8 mouse cellular contexts compared by ENCODE assay signal in the genomic region with DNA sequence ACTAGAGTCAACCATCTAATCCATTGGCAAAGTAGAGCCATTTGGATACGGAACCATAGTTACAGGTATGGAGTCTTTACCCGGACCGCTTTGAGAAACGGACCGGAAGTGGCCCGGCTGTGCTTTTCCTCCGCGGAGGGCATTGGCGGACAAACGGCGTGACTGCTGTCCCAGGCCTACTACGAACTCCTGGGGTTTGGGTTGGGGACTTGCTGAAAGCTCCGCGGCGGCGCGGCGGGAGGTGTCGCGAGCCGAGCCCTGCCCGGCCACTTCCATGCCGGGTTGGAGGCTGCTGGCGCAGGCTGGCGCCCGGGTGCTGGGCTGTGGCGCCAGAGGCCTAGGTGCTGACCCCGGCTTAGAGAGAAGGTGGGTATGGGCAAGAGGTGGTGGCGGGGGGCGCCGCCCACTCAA. TPM values are rescaled to one million over a fixed set of nuclear protein-coding genes. Genes with fewer than 3 reads are reported as not detected.
DNase-seq lines count a peak whose midpoint lies in the region; ATAC-seq lines count a peak whose summit lies in the region.

Gene Mrpl3, plus strand, starts transcription at position 93 of the 411 bp plus-strand sequence.

- peak within 1 kb of the TSS; percentile 72 for H3K27ac ChIP-seq in brown adipose tissue, adult 24 weeks (replicated peaks; ENCODE audit: low read depth, low read length)
- H3K27ac ChIP-seq in heart, embryonic 14.5 days (replicated peaks in 1 of 2; ENCODE audit: control insufficient read depth in 1 of 2, insufficient read depth in 1 of 2, low read depth in 2 of 2, low read length in 2 of 2): peak within 1 kb of the TSS; percentile 83 to 87
- peak within 1 kb of the TSS; percentile 49; the same call in 1 of the 2 replicates for H3K27ac ChIP-seq in liver, embryonic 13.5 days
- H3K27ac ChIP-seq in stomach, embryonic 16.5 days (ENCODE audit: low read length): peak within 1 kb of the TSS; percentile 58; the same call in 1 of the 2 replicates

- peak within 1 kb of the TSS; percentile 92 for H3K4me3 ChIP-seq in brown adipose tissue, adult 24 weeks (ENCODE audit: insufficient read depth, low read depth, low read length)
- H3K4me3 ChIP-seq in heart, embryonic 14.5 days (ENCODE audit: control insufficient read depth in 1 of 2, insufficient read depth in 1 of 2, low read depth in 1 of 2, low read length in 2 of 2): peak within 1 kb of the TSS; percentile 91 to 93
- peak within 1 kb of the TSS; percentile 94 for H3K4me3 ChIP-seq in liver, embryonic 13.5 days (replicated peaks)
- H3K4me3 ChIP-seq in stomach, embryonic 16.5 days (replicated peaks; ENCODE audit: low read length): peak within 1 kb of the TSS; percentile 82

- no peaks in the 10 kb centered on the region for H3K9me3 ChIP-seq in heart, embryonic 14.5 days (ENCODE audit: control insufficient read depth, low read length)
- H3K9me3 ChIP-seq in liver, embryonic 13.5 days (replicated peaks): no peaks in the 10 kb centered on the region
- H3K9me3 ChIP-seq in stomach, embryonic 16.5 days (replicated peaks; ENCODE audit: control insufficient read depth, low read length): no peaks in the 10 kb centered on the region

- H3K27me3 ChIP-seq in heart, embryonic 14.5 days (ENCODE audit: control insufficient read depth, insufficient read depth, low read length): no peaks in the 10 kb centered on the region; the same call in 1 of the 2 replicates
- no peaks in the 10 kb centered on the region for H3K27me3 ChIP-seq in liver, embryonic 13.5 days
- no peaks in the 10 kb centered on the region for H3K27me3 ChIP-seq in stomach, embryonic 16.5 days (ENCODE audit: control insufficient read depth, insufficient read depth, low read length)

- H3K9ac ChIP-seq in heart, embryonic 14.5 days (ENCODE audit: low read length): peak within 1 kb of the TSS; percentile 97
- H3K9ac ChIP-seq in liver, embryonic 13.5 days: peak within 1 kb of the TSS; percentile 93
- H3K9ac ChIP-seq in stomach, embryonic 16.5 days (ENCODE audit: low read length): peak within 1 kb of the TSS; percentile 92

- DNase-seq in CD4-positive, CD25-positive, alpha-beta regulatory T cell, adult 2 months (ENCODE audit: low read depth, low spot score): peak; percentile 87
- peak; percentile 45 for DNase-seq in fibroblast of lung, adult 2 months (ENCODE audit: low read depth)
- DNase-seq in kidney, postnatal 14 days: peak; percentile 89
- peak; percentile 63 for DNase-seq in liver, embryonic 13.5 days
- DNase-seq in neural tube, embryonic 10.5 days (ENCODE audit: extremely low spot score, low spot score): peak; percentile 93

- peak within 1 kb of the TSS; percentile 71 for H3K4me2 ChIP-seq in heart, embryonic 14.5 days (ENCODE audit: low read length)
- peak within 1 kb of the TSS; percentile 74 for H3K4me2 ChIP-seq in liver, embryonic 13.5 days
- H3K4me2 ChIP-seq in stomach, embryonic 16.5 days (ENCODE audit: low read depth, low read length): peak within 1 kb of the TSS; percentile 55

- ATAC-seq in heart, embryonic 14.5 days (ENCODE audit: insufficient number of reproducible peaks, insufficient read depth, low FRiP score, low read depth): peak; percentile 73
- peak; percentile 83 for ATAC-seq in liver, embryonic 13.5 days (ENCODE audit: low read depth)
- ATAC-seq in stomach, embryonic 16.5 days (ENCODE audit: insufficient read depth, low FRiP score): peak; percentile 78; the same call in 1 of the 2 replicates

- peaks cover 37% of the 10 kb centered on the region for H3K36me3 ChIP-seq in heart, embryonic 14.5 days (ENCODE audit: control insufficient read depth, insufficient read depth, low read length)
- peaks cover 31% of the 10 kb centered on the region for H3K36me3 ChIP-seq in liver, embryonic 13.5 days
- H3K36me3 ChIP-seq in stomach, embryonic 16.5 days (ENCODE audit: control insufficient read depth, insufficient read depth, low read length): peaks cover 22% of the 10 kb centered on the region

- WGBS in heart, embryonic 14.5 days: under 1% methylated on average over 30 of the region's 31 CpGs
- under 1% methylated on average over 31 of the region's 31 CpGs for WGBS in liver, embryonic 13.5 days (ENCODE audit: insufficient replicate concordance)
- WGBS in stomach, embryonic 16.5 days: 1% methylated on average over 31 of the region's 31 CpGs

- no peaks in the 10 kb centered on the region for H3K4me1 ChIP-seq in brown adipose tissue, adult 24 weeks (ENCODE audit: control insufficient read depth, insufficient read depth, insufficient read length, low read length)
- H3K4me1 ChIP-seq in heart, embryonic 14.5 days (ENCODE audit: control insufficient read depth in 2 of 2, insufficient read depth in 2 of 2, low read length in 2 of 2): 0 out of 4 replicates have a peak, but pooled peaks cover 0 to 7% of the 10 kb centered on the region in 2 experiments
- H3K4me1 ChIP-seq in liver, embryonic 13.5 days (replicated peaks): peaks cover 11% of the 10 kb centered on the region
- H3K4me1 ChIP-seq in stomach, embryonic 16.5 days (ENCODE audit: control insufficient read depth, insufficient read depth, low read length): no peaks in the 10 kb centered on the region

RNA-seq across cellular contexts. Expression of gene Mrpl3, which starts in this region (rescaled TPM):
- 107 and 118 TPM in 2 replicates for polyA plus RNA-seq in brown adipose tissue, adult 24 weeks (2012; ENCODE audit: insufficient read depth, insufficient read length, missing spikeins)
- polyA plus RNA-seq in heart, embryonic 14.5 days (2014; fragmentation: Nextera tagmentation; extraction: Ambion mirVana): 117 and 118 TPM in 2 replicates
- polyA plus RNA-seq in liver, embryonic 13.5 days (2015; fragmentation: Nextera tagmentation; extraction: Ambion mirVana): 83.2 and 92.0 TPM in 2 replicates
- polyA plus RNA-seq in stomach, embryonic 16.5 days (2015; fragmentation: Nextera tagmentation; extraction: Ambion mirVana): 70.9 and 88.6 TPM in 2 replicates

Comparison
In these comparisons a context has a peak if more than half of its experiments do, and no peak if none do; other contexts are left out.
1. Peak in every context shown above with its lines: DNase-seq, ATAC-seq, H3K4me3 ChIP-seq and H3K27ac ChIP-seq.